Mouse (Mus musculus) MEL (cell line): ENCODE measurements around the gene Nup88. TPM values are rescaled to one million over a fixed set of nuclear protein-coding genes. Genes with fewer than 3 reads are reported as not detected.

Experiments used
- DNase-seq: peaks from one replicate; pipeline ENCODE4 v3.0.0; 2011; ENCODE audit warnings: low read depth, low spot score
- H3K27ac ChIP-seq: 2 replicates; pipeline ENCODE4 v1.5.1; 2012; ENCODE audit warnings: low read depth, mild to moderate bottlenecking, control low read depth, low read length, moderate library complexity; ENCODE audit not compliant: control insufficient read depth
- H3K27me3 ChIP-seq, 2 experiments: fragments of 150-350 bp in 1 of 2; sonication (generic) in 1 of 2; 2 replicates each; pipeline ENCODE4 v1.6.1; 2012; ENCODE audit warnings: low read length in 2 of 2, mild to moderate bottlenecking in 2 of 2, improper control_type of control experiment in 1 of 2, moderate library complexity in 1 of 2; ENCODE audit not compliant: insufficient read depth in 2 of 2, control insufficient read depth in 1 of 2
- H3K36me3 ChIP-seq, 2 experiments: 2 replicates each; pipeline ENCODE4 v1.6.1; 2012 to 2014; ENCODE audit warnings: low read length in 2 of 2, improper control_type of control experiment in 1 of 2, inconsistent platforms in 1 of 2, mild to moderate bottlenecking in 1 of 2; ENCODE audit not compliant: insufficient read depth in 2 of 2, control insufficient read depth in 1 of 2
- H3K4me1 ChIP-seq, 2 experiments: fragments of 150-350 bp in 1 of 2; sonication (generic) in 1 of 2; 2 replicates each; pipeline ENCODE4 v1.6.1; 2012; ENCODE audit warnings: low read length in 2 of 2, improper control_type of control experiment in 1 of 2, mild to moderate bottlenecking in 1 of 2; ENCODE audit not compliant: insufficient read depth in 2 of 2, control insufficient read depth in 1 of 2
- H3K4me3 ChIP-seq, 2 experiments: fragments of 150-350 bp in 1 of 2; sonication (generic) in 1 of 2; 2 replicates each; pipeline ENCODE4 v1.5.1; 2012; ENCODE audit warnings: low read depth in 2 of 2, low read length in 2 of 2, mild to moderate bottlenecking in 2 of 2, moderate library complexity in 2 of 2, control low read depth in 1 of 2, improper control_type of control experiment in 1 of 2; ENCODE audit not compliant: control insufficient read depth in 1 of 2, insufficient read depth in 1 of 2
- H3K79me2 ChIP-seq: 2 replicates; pipeline ENCODE4 v1.6.1; 2012; ENCODE audit warnings: mild to moderate bottlenecking, low read length, moderate library complexity; ENCODE audit not compliant: control insufficient read depth, poor library complexity, insufficient read depth
- H3K9ac ChIP-seq: 2 replicates; pipeline ENCODE4 v1.6.1; 2012; ENCODE audit warnings: low read depth, mild to moderate bottlenecking, control low read depth, low read length, moderate library complexity; ENCODE audit not compliant: control insufficient read depth, poor library complexity, severe bottlenecking
- H3K9me3 ChIP-seq: fragments of 150-350 bp; sonication (generic); replicated peaks from 2 replicates; pipeline ENCODE4 v1.6.1; 2012; ENCODE audit warnings: mild to moderate bottlenecking, low read length, improper control_type of control experiment, moderate library complexity; ENCODE audit not compliant: insufficient read depth
- CHD1 ChIP-seq: IDR thresholded peaks from 2 replicates; pipeline ENCODE4 v1.6.1; 2012; ENCODE audit warnings: low read depth, mild to moderate bottlenecking, inconsistent platforms, low read length, improper control_type of control experiment
- CHD2 ChIP-seq: IDR thresholded peaks from 2 replicates; pipeline ENCODE4 v1.6.1; 2011; ENCODE audit warnings: low read length, improper control_type of control experiment
- E2F4 ChIP-seq: IDR thresholded peaks from 2 replicates; pipeline ENCODE4 v1.6.1; 2011; ENCODE audit warnings: low read depth, low read length, improper control_type of control experiment, borderline replicate concordance
- ELF1 ChIP-seq: IDR thresholded peaks from 2 replicates; pipeline ENCODE4 v1.6.1; 2014; ENCODE audit warnings: low read depth, mild to moderate bottlenecking, inconsistent platforms, low read length, improper control_type of control experiment, moderate library complexity
- EP300 ChIP-seq, 2 experiments: IDR thresholded peaks; 2 replicates each; pipeline ENCODE4 v1.6.1; 2011; ENCODE audit warnings: improper control_type of control experiment in 2 of 2, low read length in 2 of 2, low read depth in 1 of 2, mild to moderate bottlenecking in 1 of 2
- ETS1 ChIP-seq: IDR thresholded peaks from 2 replicates; pipeline ENCODE4 v1.6.1; 2012; ENCODE audit warnings: low read depth, mild to moderate bottlenecking, inconsistent platforms, low read length, improper control_type of control experiment, moderate library complexity
- GABPA ChIP-seq: IDR thresholded peaks from 2 replicates; pipeline ENCODE4 v1.6.1; 2012; ENCODE audit warnings: low read depth, mild to moderate bottlenecking, inconsistent platforms, low read length, improper control_type of control experiment, moderate library complexity
- GATA1 ChIP-seq: IDR thresholded peaks from 2 replicates; pipeline ENCODE4 v1.6.1; 2011; ENCODE audit warnings: low read depth, low read length, improper control_type of control experiment
- HCFC1 ChIP-seq: IDR thresholded peaks from 2 replicates; pipeline ENCODE4 v1.6.1; 2012; ENCODE audit warnings: low read depth, mild to moderate bottlenecking, inconsistent platforms, low read length, improper control_type of control experiment, moderate library complexity
- KAT2A ChIP-seq: conservative IDR thresholded peaks from 2 replicates; pipeline ENCODE4 v1.6.1; 2012; ENCODE audit warnings: low read depth, low read length, improper control_type of control experiment, inconsistent platforms
- MAFK ChIP-seq: IDR thresholded peaks from 2 replicates; pipeline ENCODE4 v1.6.1; 2011; ENCODE audit warnings: low read depth, mild to moderate bottlenecking, low read length, improper control_type of control experiment, borderline replicate concordance
- MEF2A ChIP-seq: IDR thresholded peaks from 2 replicates; pipeline ENCODE4 v1.6.1; 2014; ENCODE audit warnings: low read depth, mild to moderate bottlenecking, inconsistent platforms, low read length, improper control_type of control experiment; ENCODE audit not compliant: poor library complexity, insufficient replicate concordance, severe bottlenecking; ENCODE audit errors: extremely low read depth
- MXI1 ChIP-seq: IDR thresholded peaks from 2 replicates; pipeline ENCODE4 v1.6.1; 2011; ENCODE audit warnings: mild to moderate bottlenecking, low read depth, low read length, improper control_type of control experiment
- MYB ChIP-seq: IDR thresholded peaks from 2 replicates; pipeline ENCODE4 v1.6.1; 2011; ENCODE audit warnings: mild to moderate bottlenecking, low read depth, low read length, improper control_type of control experiment
- MYC ChIP-seq: IDR thresholded peaks from 2 replicates; pipeline ENCODE4 v1.6.1; 2011; ENCODE audit warnings: low read depth, mild to moderate bottlenecking, low read length, improper control_type of control experiment, moderate library complexity
- NELFE ChIP-seq: IDR thresholded peaks from 2 replicates; pipeline ENCODE4 v1.6.1; 2011; ENCODE audit warnings: low read depth, low read length, improper control_type of control experiment
- POLR2A ChIP-seq, 2 experiments: IDR thresholded peaks; 2 replicates each; pipeline ENCODE4 v1.6.1; 2011 to 2012; ENCODE audit warnings: low read length in 2 of 2, mild to moderate bottlenecking in 2 of 2, control low read depth in 1 of 2, improper control_type of control experiment in 1 of 2, low read depth in 1 of 2, moderate library complexity in 1 of 2; ENCODE audit not compliant: control insufficient read depth in 1 of 2, insufficient read depth in 1 of 2, poor library complexity in 1 of 2
- POLR2AphosphoS2 ChIP-seq: IDR thresholded peaks from 2 replicates; pipeline ENCODE4 v1.6.1; 2011; ENCODE audit warnings: low read length, improper control_type of control experiment
- POLR2AphosphoS5 ChIP-seq: IDR thresholded peaks from 2 replicates; pipeline ENCODE4 v1.6.1; 2012; ENCODE audit warnings: low read depth, borderline replicate concordance, mild to moderate bottlenecking, inconsistent platforms, low read length, moderate library complexity, mixed read lengths
- RAD21 ChIP-seq: IDR thresholded peaks from 2 replicates; pipeline ENCODE4 v1.6.1; 2011; ENCODE audit warnings: mild to moderate bottlenecking, low read depth, low read length, improper control_type of control experiment
- RCOR1 ChIP-seq: IDR thresholded peaks from 2 replicates; pipeline ENCODE4 v1.6.1; 2012; ENCODE audit warnings: low read depth, mild to moderate bottlenecking, inconsistent platforms, low read length, improper control_type of control experiment
- TAL1 ChIP-seq: IDR thresholded peaks from 2 replicates; pipeline ENCODE4 v1.6.1; 2012; ENCODE audit warnings: mild to moderate bottlenecking, inconsistent platforms, low read length, moderate library complexity, mixed read lengths
- TBP ChIP-seq: IDR thresholded peaks from 2 replicates; pipeline ENCODE4 v1.8.0; 2011; ENCODE audit warnings: low read depth, low read length, improper control_type of control experiment
- TCF12 ChIP-seq: IDR thresholded peaks from 2 replicates; pipeline ENCODE4 v1.6.1; 2014; ENCODE audit warnings: low read depth, mild to moderate bottlenecking, inconsistent platforms, low read length, improper control_type of control experiment, moderate library complexity
- USF1 ChIP-seq: IDR thresholded peaks from 2 replicates; pipeline ENCODE4 v1.6.1; 2014; ENCODE audit warnings: low read depth, mild to moderate bottlenecking, inconsistent platforms, low read length, improper control_type of control experiment, moderate library complexity
- USF2 ChIP-seq, 2 experiments: IDR thresholded peaks; 2 replicates each; pipeline ENCODE4 v1.6.1; 2011 to 2012; ENCODE audit warnings: improper control_type of control experiment in 2 of 2, low read length in 2 of 2, borderline replicate concordance in 1 of 2, inconsistent platforms in 1 of 2, low read depth in 1 of 2, mild to moderate bottlenecking in 1 of 2; ENCODE audit not compliant: insufficient read depth in 1 of 2
- ZC3H11A ChIP-seq: IDR thresholded peaks from 2 replicates; pipeline ENCODE4 v1.6.1; 2012; ENCODE audit warnings: low read depth, mild to moderate bottlenecking, inconsistent platforms, low read length, improper control_type of control experiment
- ZMIZ1 ChIP-seq: IDR thresholded peaks from 2 replicates; pipeline ENCODE4 v1.6.1; 2012; ENCODE audit warnings: low read depth, mild to moderate bottlenecking, inconsistent platforms, low read length, improper control_type of control experiment, moderate library complexity
- polyA plus RNA-seq, 2 experiments: library from polyadenylated mRNA; stranded (reverse) in 1 of 2; unstranded in 1 of 2; fragments of >175 nt in 1 of 2; fragments of >200 nt in 1 of 2; gene quantifications; 2 replicates each; pipeline versions ENCODE4 v1.2.1 to v1.2.4; 2012; ENCODE audit warnings: low replicate concordance in 2 of 2, low read depth in 1 of 2; ENCODE audit not compliant: insufficient read length in 2 of 2, insufficient read depth in 1 of 2, missing spikeins in 1 of 2
- total RNA-seq: library from RNA; depleted of rRNA; stranded (reverse); fragments of 300-350 nt; gene quantifications from 2 replicates; pipeline ENCODE4 v1.2.3, GENCODE M21; 2012

Gene Nup88
- total and polyA plus RNA-seq, 3 experiments: 56.3 to 72.5 TPM; not detected in 1

- peaks cover 8 to 10% of the 10 kb centered on the region in 2 experiments for H3K4me1 ChIP-seq
These were observed 5.4 kb downstream of the Nup88 start for GRCm38 (mm10) chr11:70964222-70964907.

GRCm38 (mm10) chr11:70960786-70961554 is 8.8 kb downstream of the Nup88 start:
- no peaks in the 10 kb centered on the region for H3K27me3 ChIP-seq
- no peaks in the 10 kb centered on the region for H3K9me3 ChIP-seq
- H3K9ac ChIP-seq: no peak overlapping the region
- no peak overlapping the region for H3K4me3 ChIP-seq
- peak; percentile 46 for DNase-seq
- H3K4me1 ChIP-seq: peaks cover 6% of the 10 kb centered on the region in 2 experiments
- 0 out of 2 replicates have a peak, but pooled peaks cover 1% of the 10 kb centered on the region for H3K79me2 ChIP-seq
- no peak overlapping the region for H3K27ac ChIP-seq
- H3K36me3 ChIP-seq: peaks cover 18 to 73% of the 10 kb centered on the region in 2 experiments
- TF ChIP-seq NELFE (no peak), USF1 (no peak), ZMIZ1 (no peak), EP300 (IDR thresholded peaks at IDR 0.05; ENCODE audit: low read depth in 1 of 2, low read length in 2 of 2) (peak in 1 of 2 experiments; percentile 49; a peak in 1 of 4 replicates), CHD2 (no peak), RAD21 (no peak), E2F4 (no peak), MYB (no peak), MAFK (no peak), KAT2A (no peak), ELF1 (no peak), RCOR1 (no peak), CHD1 (no peak), ZC3H11A (no peak), MYC (no peak), GATA1 (peak; percentile 44; the same call in 1 of the 2 replicates), TCF12 (peak; percentile 72), TBP (no peak), POLR2AphosphoS2 (no peak), POLR2AphosphoS5 (no peak), POLR2A (IDR thresholded peaks at IDR 0.05; ENCODE audit: control insufficient read depth in 1 of 2, insufficient read depth in 1 of 2, low read depth in 1 of 2, low read length in 2 of 2, poor library complexity in 1 of 2) (no peak), MEF2A (no peak), HCFC1 (no peak), MXI1 (no peak), USF2 (IDR thresholded peaks at IDR 0.05; ENCODE audit: borderline replicate concordance in 1 of 2, insufficient read depth in 1 of 2, low read depth in 1 of 2, low read length in 2 of 2) (no peak), GABPA (no peak)

More at GRCm38 (mm10) chr11:70964222-70964907, 5.4 kb downstream of the Nup88 start:
- Histone ChIP-seq H3K27ac (no peak overlapping the region; the same call in 1 of the 2 replicates), H3K9ac (no peak overlapping the region), H3K9me3 (no peaks in the 10 kb centered on the region)
- TF ChIP-seq EP300 (IDR thresholded peaks at IDR 0.05; ENCODE audit: low read depth in 1 of 2, low read length in 2 of 2) (0 out of 4 replicates have a peak, but pooled peaks of 1 of the 2 experiments have one; percentile 7), ELF1 (no peak), USF2 (IDR thresholded peaks at IDR 0.05; ENCODE audit: borderline replicate concordance in 1 of 2, insufficient read depth in 1 of 2, low read depth in 1 of 2, low read length in 2 of 2) (no peak), GABPA (peak; percentile 93), ETS1 (no peak), TAL1 (no peak), MXI1 (peak; percentile 68; the same call in 1 of the 2 replicates), CHD1 (no peak)
- TF ChIP-seq, all 39 proteins: peak for 3
- Histone ChIP-seq H3K4me3 (no peak overlapping the region), H3K36me3 (peaks cover 28 to 52% of the 10 kb centered on the region in 2 experiments), H3K79me2 (peaks cover 12% of the 10 kb centered on the region), H3K27me3 (no peaks in the 10 kb centered on the region)
- DNase-seq: peak; percentile 73
